Mouse (Mus musculus) gastrocnemius, postnatal 14 days (tissue): ENCODE results near the gene Vmn2r32. TPM values are rescaled to one million over a fixed set of nuclear protein-coding genes. Genes with fewer than 3 reads are reported as not detected.
"Not testable (repeated sequence)": the region's sequence is repeated elsewhere in the genome, so short reads cannot be mapped to it uniquely, and the experiment has no call there.

Experiments used
- DNase-seq: peaks from one replicate; pipeline ENCODE4 v3.0.0; 2021; ENCODE audit warnings: mixed read lengths
- intact Hi-C: fragments of 180-260 bp; cut with DNase I; formaldehyde crosslinking; loops from one replicate; pipeline ENCODE4 v1.15.1; 2025; ENCODE audit warnings: low total_unique reads
- long read RNA-seq, 2 experiments: library from polyadenylated mRNA; stranded (forward); transcript quantifications; one replicate each; pipeline ENCODE4 v2.0.0; 2021
- total RNA-seq, 2 experiments: library from RNA; stranded (reverse); gene quantifications; 2 replicates each; pipeline ENCODE4 v1.2.3; 2021

Vmn2r32 gene
- total RNA-seq = not detected
- long read RNA-seq, experiment 1 = 0 reads
- long read RNA-seq, experiment 2 = 0 reads

DNA sequence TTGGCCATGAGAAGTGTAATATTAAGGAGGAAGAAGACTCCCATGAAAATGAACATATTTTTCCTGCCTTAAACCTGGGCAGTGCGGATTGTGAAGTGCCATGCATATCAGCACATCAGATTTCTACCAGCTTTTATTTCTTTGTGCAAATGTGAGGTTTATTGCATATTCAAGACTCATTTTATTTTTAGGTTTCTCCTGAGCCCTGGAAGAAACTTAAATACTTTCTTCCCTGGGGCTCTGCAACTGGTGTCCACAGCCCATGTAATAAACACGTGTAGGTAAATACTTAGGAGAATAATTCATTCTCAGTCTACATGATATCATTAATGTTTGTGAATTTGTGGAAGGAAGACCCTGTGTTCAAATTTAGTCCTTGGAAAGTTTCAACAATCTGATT lies at the start of gene Vmn2r32:
Gene Vmn2r32 (minus strand): TSS at position 101 of the 400 bp plus-strand sequence.
- intact Hi-C loops, DNase-seq: not testable (repeated sequence)

Other genes starting within 250 kb of the Vmn2r32 start
- gene Vmn2r29, start 232.7 kb downstream of the Vmn2r32 start, total RNA-seq = under 1 TPM; 0.10 to 0.11 TPM
- under 1 TPM; 0.49 to 0.59 TPM for gene Gm45844, start 201.7 kb downstream of the Vmn2r32 start, total RNA-seq
- 10 to 100 TPM; 24.0 to 24.5 TPM for gene Clcn4, start 179.2 kb downstream of the Vmn2r32 start, total RNA-seq
- not detected for gene Vmn2r30, start 142.4 kb downstream of the Vmn2r32 start, total RNA-seq
- gene Gm45783, start 105.4 kb downstream of the Vmn2r32 start, total RNA-seq = not detected
- gene Vmn2r31, start 80.3 kb downstream of the Vmn2r32 start, total RNA-seq = not detected
- gene Vmn2r33, start 86.8 kb upstream of the Vmn2r32 start, total RNA-seq = not detected
- not detected for gene Vmn2r34, start 209.5 kb upstream of the Vmn2r32 start, total RNA-seq